Mouse (Mus musculus): ENCODE results near the gene Pcsk2. TPM values are rescaled to one million over a fixed set of nuclear protein-coding genes. Genes with fewer than 3 reads are reported as not detected.

The Pcsk2 gene
- polyA plus RNA-seq, 1 experiment from 2014 or later, result 2.2 TPM

DNA sequence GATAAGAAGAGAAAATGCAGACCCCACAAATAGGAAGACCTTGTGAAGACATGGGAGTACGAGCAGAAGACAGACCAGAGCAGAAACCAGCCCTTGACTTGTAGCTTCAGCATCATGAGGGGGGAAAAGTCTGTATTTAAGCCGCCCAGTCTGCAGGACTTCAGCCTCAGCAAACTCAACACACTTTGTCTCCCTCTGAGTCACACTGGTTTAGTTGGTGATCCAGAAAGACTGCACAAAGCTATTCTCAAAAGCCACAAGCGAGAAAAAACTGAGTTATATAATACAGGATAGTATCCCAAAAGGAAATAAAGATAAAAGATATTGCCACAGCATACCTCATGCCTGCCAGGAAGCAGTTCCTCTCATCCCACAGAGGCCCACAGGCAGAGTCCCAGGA lies 67.5 kb downstream of the Pcsk2 start:
- no peaks in the 10 kb centered on the region for H3K36me3 ChIP-seq (ENCODE audit: control insufficient read depth, insufficient read depth, low read length)
- no peak overlapping the region for H3K4me3 ChIP-seq (ENCODE audit: low read depth, low read length)
- H3K9ac ChIP-seq (ENCODE audit: low read length), result no peak overlapping the region
- no peaks in the 10 kb centered on the region for H3K27me3 ChIP-seq (ENCODE audit: control insufficient read depth, insufficient read depth, low read length)
- no peaks in the 10 kb centered on the region for H3K9me3 ChIP-seq (ENCODE audit: control insufficient read depth, low read length)
- ATAC-seq (replicated peaks; ENCODE audit: low FRiP score), result no peak
- WGBS, result 83% methylated on average over 3 of the region's 3 CpGs
- H3K27ac ChIP-seq (ENCODE audit: low read depth, low read length), result no peak overlapping the region
- H3K4me1 ChIP-seq (replicated peaks; ENCODE audit: control insufficient read depth, insufficient read depth, low read length), result no peaks in the 10 kb centered on the region
- no peak for DNase-seq (ENCODE audit: low spot score)
- H3K4me2 ChIP-seq (ENCODE audit: low read depth, low read length, severe bottlenecking), result no peak overlapping the region

- Histone ChIP-seq H3K9me3 (ENCODE audit: control insufficient read depth, low read length) (no peaks in the 10 kb centered on the region), H3K27ac (ENCODE audit: low read depth, low read length) (no peak overlapping the region), H3K4me3 (ENCODE audit: low read depth, low read length) (no peak overlapping the region), H3K4me2 (ENCODE audit: low read depth, low read length, severe bottlenecking) (no peak overlapping the region), H3K4me1 (replicated peaks; ENCODE audit: control insufficient read depth, insufficient read depth, low read length) (no peaks in the 10 kb centered on the region), H3K36me3 (ENCODE audit: control insufficient read depth, insufficient read depth, low read length) (no peaks in the 10 kb centered on the region), H3K9ac (ENCODE audit: low read length) (no peak overlapping the region), H3K27me3 (ENCODE audit: control insufficient read depth, insufficient read depth, low read length) (no peaks in the 10 kb centered on the region)
- DNase-seq (ENCODE audit: low spot score), result no peak
- 25% methylated on average over 5 of the region's 5 CpGs for WGBS
- ATAC-seq (replicated peaks; ENCODE audit: low FRiP score), result peak; percentile 88
Observed at GRCm38 (mm10) chr2:143614775-143615174, 68.8 kb downstream of the Pcsk2 start.

GRCm38 (mm10) chr2:143620916-143621315 lies 75.0 kb downstream of the Pcsk2 start:
- H3K36me3 ChIP-seq (ENCODE audit: control insufficient read depth, insufficient read depth, low read length), result no peaks in the 10 kb centered on the region
- H3K4me3 ChIP-seq (ENCODE audit: low read depth, low read length), result no peak overlapping the region
- no peak overlapping the region for H3K27ac ChIP-seq (ENCODE audit: low read depth, low read length)
- DNase-seq (ENCODE audit: low spot score) (no peak), ATAC-seq (replicated peaks; ENCODE audit: low FRiP score) (no peak)
- no peak overlapping the region for H3K4me2 ChIP-seq (ENCODE audit: low read depth, low read length, severe bottlenecking)
- no peak overlapping the region for H3K9ac ChIP-seq (ENCODE audit: low read length)
- no peaks in the 10 kb centered on the region for H3K4me1 ChIP-seq (replicated peaks; ENCODE audit: control insufficient read depth, insufficient read depth, low read length)
- no peaks in the 10 kb centered on the region for H3K9me3 ChIP-seq (ENCODE audit: control insufficient read depth, low read length)
- H3K27me3 ChIP-seq (ENCODE audit: control insufficient read depth, insufficient read depth, low read length), result no peaks in the 10 kb centered on the region
- 42% methylated on average over 3 of the region's 3 CpGs for WGBS

GRCm38 (mm10) chr2:143623916-143624315 lies 78.0 kb downstream of the Pcsk2 start:
- H3K36me3 ChIP-seq (ENCODE audit: control insufficient read depth, insufficient read depth, low read length), result no peaks in the 10 kb centered on the region
- no peaks in the 10 kb centered on the region for H3K9me3 ChIP-seq (ENCODE audit: control insufficient read depth, low read length)
- H3K9ac ChIP-seq (ENCODE audit: low read length), result no peak overlapping the region
- ATAC-seq (replicated peaks; ENCODE audit: low FRiP score), result no peak
- no peak overlapping the region for H3K27ac ChIP-seq (ENCODE audit: low read depth, low read length)
- H3K4me2 ChIP-seq (ENCODE audit: low read depth, low read length, severe bottlenecking), result no peak overlapping the region
- H3K27me3 ChIP-seq (ENCODE audit: control insufficient read depth, insufficient read depth, low read length), result no peaks in the 10 kb centered on the region
- DNase-seq (ENCODE audit: low spot score), result no peak
- no peak overlapping the region for H3K4me3 ChIP-seq (ENCODE audit: low read depth, low read length)
- H3K4me1 ChIP-seq (replicated peaks; ENCODE audit: control insufficient read depth, insufficient read depth, low read length), result no peaks in the 10 kb centered on the region
- 53% methylated on average over 3 of the region's 3 CpGs for WGBS

DNA sequence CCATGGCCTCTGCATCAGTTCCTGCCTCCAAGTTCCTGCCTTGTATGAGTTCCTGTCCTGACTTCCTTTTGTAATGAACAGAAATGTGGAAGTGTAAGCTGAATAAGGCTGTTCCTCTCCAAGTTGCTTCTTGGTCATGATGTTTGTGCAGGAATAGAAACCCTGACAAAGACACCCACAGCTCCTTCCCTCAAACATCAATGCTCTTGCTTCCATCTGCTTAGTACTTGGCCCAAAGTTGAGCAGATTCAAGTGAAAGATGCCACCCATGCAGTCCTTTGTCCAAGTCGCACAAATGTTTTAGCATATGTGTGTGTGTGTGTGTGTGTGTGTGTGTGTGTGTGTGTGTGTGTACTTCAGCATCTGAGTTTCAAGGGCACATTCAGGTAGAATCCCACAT lies 97.3 kb downstream of the Pcsk2 start:
- DNase-seq (ENCODE audit: low spot score) (no peak), ATAC-seq (replicated peaks; ENCODE audit: low FRiP score) (no peak)
- 93% methylated on average over 1 of the region's 1 CpGs for WGBS
- H3K9me3 ChIP-seq (ENCODE audit: control insufficient read depth, low read length), result no peaks in the 10 kb centered on the region
- H3K4me3 ChIP-seq (ENCODE audit: low read depth, low read length), result no peak overlapping the region
- no peak overlapping the region for H3K9ac ChIP-seq (ENCODE audit: low read length)
- H3K4me2 ChIP-seq (ENCODE audit: low read depth, low read length, severe bottlenecking), result no peak overlapping the region
- no peak overlapping the region for H3K27ac ChIP-seq (ENCODE audit: low read depth, low read length)
- H3K27me3 ChIP-seq (ENCODE audit: control insufficient read depth, insufficient read depth, low read length), result no peaks in the 10 kb centered on the region
- H3K4me1 ChIP-seq (replicated peaks; ENCODE audit: control insufficient read depth, insufficient read depth, low read length), result no peaks in the 10 kb centered on the region
- no peaks in the 10 kb centered on the region for H3K36me3 ChIP-seq (ENCODE audit: control insufficient read depth, insufficient read depth, low read length)

DNA sequence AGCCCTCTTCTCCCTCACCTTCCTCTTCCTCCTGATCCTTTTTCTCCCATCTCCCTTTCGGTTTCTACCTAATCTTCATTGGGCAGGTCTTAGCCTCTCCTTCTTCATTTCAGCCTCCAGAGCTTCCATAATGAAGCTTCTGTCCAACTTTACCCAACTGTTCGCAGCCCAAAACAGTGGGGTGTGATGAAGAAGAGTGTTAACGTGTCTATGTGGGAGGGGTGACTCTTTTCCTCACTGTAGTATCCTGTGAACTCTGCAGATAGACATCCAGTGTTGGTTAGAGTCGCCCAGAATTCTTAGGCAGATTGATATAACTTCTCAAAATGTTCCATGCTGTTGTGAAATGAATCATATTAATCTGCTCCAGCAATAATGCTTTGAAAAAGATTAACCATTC lies 98.4 kb downstream of the Pcsk2 start:
- DNase-seq (ENCODE audit: low spot score), result no peak
- Histone ChIP-seq H3K36me3 (ENCODE audit: control insufficient read depth, insufficient read depth, low read length) (no peaks in the 10 kb centered on the region), H3K27me3 (ENCODE audit: control insufficient read depth, insufficient read depth, low read length) (no peaks in the 10 kb centered on the region), H3K9me3 (ENCODE audit: control insufficient read depth, low read length) (no peaks in the 10 kb centered on the region), H3K4me1 (replicated peaks; ENCODE audit: control insufficient read depth, insufficient read depth, low read length) (no peaks in the 10 kb centered on the region), H3K4me2 (ENCODE audit: low read depth, low read length, severe bottlenecking) (no peak overlapping the region), H3K4me3 (ENCODE audit: low read depth, low read length) (no peak overlapping the region), H3K27ac (ENCODE audit: low read depth, low read length) (no peak overlapping the region), H3K9ac (ENCODE audit: low read length) (no peak overlapping the region)
- no peak for ATAC-seq (replicated peaks; ENCODE audit: low FRiP score)
- WGBS, result 92% methylated on average over 4 of the region's 4 CpGs

DNA sequence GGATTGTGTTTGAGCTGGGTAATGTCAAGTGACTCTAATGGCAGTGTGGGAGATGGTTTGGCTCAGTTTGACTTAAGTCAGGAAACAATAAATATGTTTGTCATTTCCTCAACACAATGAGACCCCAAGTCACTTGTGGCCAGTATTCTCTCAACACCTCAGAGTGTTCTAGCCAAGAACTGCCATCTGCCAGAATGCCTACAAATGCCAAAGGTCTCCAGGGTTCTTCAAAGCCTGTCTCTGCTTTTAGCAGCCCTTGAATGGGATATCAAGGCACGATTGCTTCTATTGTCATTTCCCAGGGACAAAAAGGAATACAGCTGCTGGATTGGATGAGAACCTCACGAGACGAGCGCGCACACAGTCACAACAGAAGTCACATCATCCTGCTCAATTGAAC lies 100.0 kb downstream of the Pcsk2 start:
- no peak overlapping the region for H3K4me2 ChIP-seq (ENCODE audit: low read depth, low read length, severe bottlenecking)
- no peak overlapping the region for H3K4me3 ChIP-seq (ENCODE audit: low read depth, low read length)
- no peaks in the 10 kb centered on the region for H3K4me1 ChIP-seq (replicated peaks; ENCODE audit: control insufficient read depth, insufficient read depth, low read length)
- H3K9ac ChIP-seq (ENCODE audit: low read length), result no peak overlapping the region
- no peaks in the 10 kb centered on the region for H3K9me3 ChIP-seq (ENCODE audit: control insufficient read depth, low read length)
- H3K27ac ChIP-seq (ENCODE audit: low read depth, low read length), result no peak overlapping the region
- no peak for ATAC-seq (replicated peaks; ENCODE audit: low FRiP score)
- no peaks in the 10 kb centered on the region for H3K27me3 ChIP-seq (ENCODE audit: control insufficient read depth, insufficient read depth, low read length)
- no peak for DNase-seq (ENCODE audit: low spot score)
- 80% methylated on average over 5 of the region's 5 CpGs for WGBS
- no peaks in the 10 kb centered on the region for H3K36me3 ChIP-seq (ENCODE audit: control insufficient read depth, insufficient read depth, low read length)

- H3K9me3 ChIP-seq (ENCODE audit: control insufficient read depth, low read length), result no peaks in the 10 kb centered on the region
- 87% methylated on average over 4 of the region's 4 CpGs for WGBS
Observed at GRCm38 (mm10) chr2:143654621-143655020, 108.7 kb downstream of the Pcsk2 start.

DNA sequence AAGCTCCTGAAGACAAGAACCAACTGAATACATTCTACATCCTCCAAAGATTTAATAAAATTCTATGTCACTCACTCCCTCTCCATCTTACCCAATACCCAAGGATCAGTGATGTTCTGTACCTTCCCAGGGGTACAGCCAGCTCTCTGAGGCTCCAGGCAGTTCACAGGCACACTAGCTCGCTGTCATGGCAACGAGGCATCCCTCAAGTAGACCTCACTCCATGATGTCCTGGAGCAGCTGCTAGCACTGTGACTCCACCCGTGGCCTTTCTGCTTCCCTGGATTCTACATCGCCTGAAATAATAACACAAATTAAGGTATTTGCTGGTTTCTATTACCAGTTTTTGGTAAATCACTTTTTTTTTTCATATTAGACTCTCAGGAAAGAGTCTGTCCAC lies 111.0 kb downstream of the Pcsk2 start:
- Histone ChIP-seq H3K9ac (ENCODE audit: low read length) (no peak overlapping the region), H3K9me3 (ENCODE audit: control insufficient read depth, low read length) (no peaks in the 10 kb centered on the region), H3K27me3 (ENCODE audit: control insufficient read depth, insufficient read depth, low read length) (no peaks in the 10 kb centered on the region), H3K4me2 (ENCODE audit: low read depth, low read length, severe bottlenecking) (no peak overlapping the region), H3K4me3 (ENCODE audit: low read depth, low read length) (no peak overlapping the region), H3K4me1 (replicated peaks; ENCODE audit: control insufficient read depth, insufficient read depth, low read length) (no peaks in the 10 kb centered on the region), H3K27ac (ENCODE audit: low read depth, low read length) (no peak overlapping the region), H3K36me3 (ENCODE audit: control insufficient read depth, insufficient read depth, low read length) (no peaks in the 10 kb centered on the region)
- peak; percentile 68 for ATAC-seq (replicated peaks; ENCODE audit: low FRiP score)
- DNase-seq (ENCODE audit: low spot score), result no peak
- 63% methylated on average over 4 of the region's 4 CpGs for WGBS

More at GRCm38 (mm10) chr2:143654621-143655020, 108.7 kb downstream of the Pcsk2 start:
- DNase-seq (ENCODE audit: low spot score) (no peak), ATAC-seq (replicated peaks; ENCODE audit: low FRiP score) (no peak)
- Histone ChIP-seq H3K27ac (ENCODE audit: low read depth, low read length) (no peak overlapping the region), H3K4me1 (replicated peaks; ENCODE audit: control insufficient read depth, insufficient read depth, low read length) (no peaks in the 10 kb centered on the region), H3K27me3 (ENCODE audit: control insufficient read depth, insufficient read depth, low read length) (no peaks in the 10 kb centered on the region), H3K4me3 (ENCODE audit: low read depth, low read length) (no peak overlapping the region), H3K9ac (ENCODE audit: low read length) (no peak overlapping the region), H3K36me3 (ENCODE audit: control insufficient read depth, insufficient read depth, low read length) (no peaks in the 10 kb centered on the region), H3K4me2 (ENCODE audit: low read depth, low read length, severe bottlenecking) (no peak overlapping the region)

Data from forebrain, embryonic 11.5 days (tissue).